Mouse (Mus musculus) cerebellum, adult (tissue): ENCODE results near the gene Aurka.

Source experiments
- ATAC-seq: cut with Nextera tagmentation; 2 replicates; pipeline ENCODE4 v1.9.2; 2017; ENCODE audit warnings: mild to moderate bottlenecking, moderate library complexity, mixed read lengths; ENCODE audit not compliant: insufficient number of reproducible peaks, low FRiP score, low TSS enrichment

Aurka gene

DNA sequence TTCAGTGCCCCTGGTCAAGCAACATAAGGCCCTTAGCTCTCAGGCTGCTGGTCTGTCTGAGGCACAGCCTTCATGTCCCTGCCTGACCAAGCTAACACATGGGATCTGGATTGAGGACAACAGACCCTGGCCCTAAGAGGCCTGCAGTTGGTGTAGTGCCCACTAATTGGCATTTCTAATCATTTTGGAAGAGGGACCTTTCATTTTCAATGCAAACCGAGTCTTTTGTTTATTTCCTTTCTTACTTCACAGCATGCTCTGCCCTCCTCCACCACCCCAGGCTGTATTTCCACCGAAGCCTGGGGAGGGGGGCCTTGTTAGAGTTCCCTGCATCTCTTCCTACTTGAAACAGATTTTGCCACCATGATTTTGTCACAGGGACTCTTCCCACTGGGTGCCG, 29.4 kb downstream of the Aurka start:
- ATAC-seq: no peak

DNA sequence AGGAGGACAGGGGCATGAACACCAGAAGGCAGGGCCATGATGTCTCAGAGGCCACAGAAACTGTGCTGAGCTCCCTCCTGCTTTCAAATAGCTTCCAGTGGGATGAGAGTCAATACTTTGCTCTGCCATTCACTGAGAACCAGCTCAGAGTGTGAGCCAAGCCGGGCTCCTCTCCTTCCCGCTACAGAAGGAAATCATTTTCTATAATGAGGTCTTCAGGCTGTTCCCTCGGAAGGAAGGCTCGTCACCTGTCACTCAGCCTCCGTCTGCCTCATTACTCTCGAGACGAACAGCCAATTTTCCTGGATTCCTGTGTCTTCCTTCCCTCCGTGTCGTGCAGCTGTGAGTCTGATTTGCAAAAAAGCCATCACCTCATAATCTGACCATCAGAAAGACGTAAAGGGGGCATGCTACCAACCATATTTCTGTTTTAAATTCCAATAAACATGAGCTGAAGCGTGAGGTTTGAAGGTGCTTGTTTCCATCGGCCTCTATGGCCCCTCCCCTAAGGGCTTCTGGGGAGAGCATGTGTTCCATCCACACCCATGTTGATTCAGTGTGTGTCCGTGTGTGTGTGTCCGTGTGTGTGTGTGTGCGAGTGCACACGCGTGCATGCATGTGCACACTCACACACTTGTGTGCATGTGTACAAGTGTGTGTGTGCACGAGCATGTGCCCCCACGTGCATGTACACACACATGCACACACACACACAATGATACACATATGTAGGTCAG, 32.0 kb downstream of the Aurka start:
- no peak for ATAC-seq

DNA sequence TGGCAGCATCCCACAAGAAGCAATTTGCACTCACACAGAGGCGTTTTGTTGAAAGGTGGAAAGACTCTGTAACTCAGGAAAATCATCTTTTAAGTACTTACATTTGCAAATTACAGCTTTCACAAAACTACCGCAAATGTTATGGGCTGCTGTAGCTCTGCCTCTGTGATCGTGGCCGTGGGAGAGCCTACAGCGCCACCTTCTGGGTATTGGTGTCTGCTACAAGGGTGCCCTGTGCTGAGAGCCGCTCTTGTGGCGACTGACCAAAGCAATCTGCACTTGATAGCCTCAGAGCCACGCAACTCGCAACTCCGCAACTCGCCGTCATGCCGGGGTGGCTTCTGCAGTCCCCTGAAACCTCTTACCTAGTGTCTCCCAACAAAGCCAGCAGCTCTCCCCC, 41.2 kb downstream of the Aurka start:
- ATAC-seq: peak; percentile 51; the same call in 1 of the 2 replicates

DNA sequence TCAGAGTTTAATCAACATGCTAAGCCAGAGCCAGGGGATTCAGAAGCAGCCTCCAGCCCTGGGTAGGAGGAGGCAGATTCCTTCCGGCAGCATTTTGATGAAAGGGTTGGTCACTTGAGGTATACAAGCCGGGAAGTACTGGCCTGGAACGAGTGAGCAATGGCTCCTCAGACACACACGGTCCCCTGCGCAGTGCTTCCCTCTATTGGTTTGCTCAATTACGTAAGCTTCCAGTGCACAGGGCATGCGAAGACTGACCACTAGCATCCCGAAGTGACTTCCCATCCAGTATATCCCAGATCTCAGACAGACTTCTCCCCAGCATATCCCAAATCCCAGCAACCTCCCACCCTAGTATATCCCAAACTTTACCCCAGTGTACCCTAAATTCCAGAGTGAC, 42.1 kb downstream of the Aurka start:
- ATAC-seq: no peak

DNA sequence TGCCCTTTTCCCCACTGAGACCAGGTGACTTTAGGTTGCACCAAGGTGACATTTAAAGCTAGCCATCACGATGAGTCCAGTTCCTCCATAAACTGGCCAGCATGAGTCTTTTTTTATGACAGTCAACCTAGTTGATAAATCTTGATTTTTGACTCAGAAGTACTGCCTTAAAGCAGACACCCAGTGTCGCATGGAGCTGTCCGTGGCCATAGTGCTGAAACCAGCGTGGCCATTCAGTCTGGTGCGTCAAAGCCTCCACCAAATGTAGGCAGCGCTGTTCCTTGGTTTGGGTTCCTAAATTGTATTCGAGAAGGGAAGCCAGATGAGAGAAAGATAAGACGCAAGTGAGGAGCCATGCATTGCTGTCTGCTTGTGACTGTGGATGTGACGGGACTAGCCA, 49.5 kb downstream of the Aurka start:
- no peak for ATAC-seq

DNA sequence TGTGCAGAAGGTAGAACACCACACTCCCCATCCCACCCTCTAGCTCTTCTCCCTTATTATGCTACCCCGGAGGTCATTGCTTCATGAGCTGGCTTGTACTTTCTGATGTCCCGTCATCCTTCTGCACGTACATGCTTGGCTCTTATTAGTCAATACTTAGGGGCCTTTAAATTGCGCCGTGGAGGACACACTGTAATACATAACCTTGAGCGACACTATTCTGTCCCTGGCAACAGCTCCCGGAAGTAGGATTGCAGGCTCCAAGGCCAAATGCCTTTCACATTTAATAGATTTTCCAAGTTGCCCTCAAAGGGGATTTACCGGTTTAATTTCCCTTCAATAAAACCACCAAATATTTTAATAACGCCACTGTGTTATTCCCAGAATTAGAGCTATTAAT, 58.6 kb downstream of the Aurka start:
- no peak for ATAC-seq

DNA sequence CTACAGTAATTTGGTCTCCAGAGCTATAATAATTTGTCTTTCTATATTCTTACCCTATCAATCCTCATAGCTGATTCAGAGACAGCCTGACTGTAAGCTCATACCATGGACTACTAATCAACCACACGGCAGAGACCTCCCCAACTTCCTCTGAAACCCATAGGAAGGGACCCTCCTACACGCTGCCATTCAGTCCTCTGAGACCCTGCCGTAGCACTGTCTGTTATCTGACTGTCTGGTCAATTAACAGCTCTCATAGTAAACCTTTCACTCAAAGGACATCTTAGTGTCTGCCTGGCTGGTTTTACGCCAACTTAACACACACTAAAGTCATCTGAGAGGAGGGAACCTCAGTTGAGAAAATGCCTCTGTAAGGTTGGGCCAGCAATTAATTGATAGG, 63.8 kb downstream of the Aurka start:
- no peak for ATAC-seq
